Mouse (Mus musculus) spleen, postnatal 10 days (tissue): ENCODE measurements around the gene Rgs16.

Experiments used
- DNase-seq, 2 experiments: peaks; one replicate each; pipeline ENCODE4 v3.0.0; 2021 to 2022; ENCODE audit warnings: low spot score in 2 of 2

Gene Rgs16

GRCm38 (mm10) chr1:153720935-153721334 lies 19.2 kb upstream of the Rgs16 start:
- no peak for DNase-seq

- DNase-seq, result no peak
These were observed 18.4 kb upstream of the Rgs16 start for GRCm38 (mm10) chr1:153721565-153722310.

- DNase-seq, result no peak
These were observed 16.7 kb upstream of the Rgs16 start for GRCm38 (mm10) chr1:153723426-153723825.

- DNase-seq, result no peak
These were observed 13.5 kb upstream of the Rgs16 start for GRCm38 (mm10) chr1:153726636-153727035.

- DNase-seq, result no peak
These were observed 10.3 kb upstream of the Rgs16 start for GRCm38 (mm10) chr1:153729806-153730205.

- no peak for DNase-seq
These were observed 9.5 kb upstream of the Rgs16 start for GRCm38 (mm10) chr1:153730671-153731070.

- no peak for DNase-seq
These were observed 7.0 kb upstream of the Rgs16 start for GRCm38 (mm10) chr1:153733181-153733580.

GRCm38 (mm10) chr1:153734866-153735265 lies 5.3 kb upstream of the Rgs16 start:
- no peak for DNase-seq

- no peak for DNase-seq
These were observed 4.1 kb upstream of the Rgs16 start for GRCm38 (mm10) chr1:153736096-153736495.

GRCm38 (mm10) chr1:153737101-153738085 lies 2.8 kb upstream of the Rgs16 start:
- no peak for DNase-seq

GRCm38 (mm10) chr1:153739437-153740015 lies 623 bp upstream of the Rgs16 start:
- DNase-seq, result no peak

GRCm38 (mm10) chr1:153740775-153741400 lies 739 bp downstream of the Rgs16 start:
- no peak for DNase-seq

- DNase-seq, result no peak
These were observed 1.6 kb downstream of the Rgs16 start for GRCm38 (mm10) chr1:153741551-153742316.

GRCm38 (mm10) chr1:153742374-153743155 lies 2.4 kb downstream of the Rgs16 start:
- DNase-seq, result peak; percentile 62 to 88

- no peak for DNase-seq
These were observed 6.0 kb downstream of the Rgs16 start for GRCm38 (mm10) chr1:153746119-153746670.

- peak; percentile 66 to 84 for DNase-seq
These were observed 6.6 kb downstream of the Rgs16 start for GRCm38 (mm10) chr1:153746728-153747127.

- DNase-seq, result peak in 1 of 2 experiments; percentile 21
These were observed 7.8 kb downstream of the Rgs16 start for GRCm38 (mm10) chr1:153747861-153748530.

- peak; percentile 54 to 85 for DNase-seq
These were observed 8.4 kb downstream of the Rgs16 start for GRCm38 (mm10) chr1:153748549-153748948.

- DNase-seq, result peak; percentile 74 to 86
These were observed 9.2 kb downstream of the Rgs16 start, which contains the start of gene Rnasel for GRCm38 (mm10) chr1:153749211-153749801. Gene Rnasel, plus strand, starts transcription at chr1:153749426.
